Mouse (Mus musculus) bone marrow, adult 2 months (tissue): ENCODE results near the gene Rsl24d1.

Source experiments
- CTCF ChIP-seq: fragments of 200-500 bp; IDR thresholded peaks from 2 replicates; pipeline ENCODE4 v1.5.1; 2011; ENCODE audit warnings: low read length, control low read depth; ENCODE audit not compliant: control insufficient read depth, insufficient read depth
- POLR2A ChIP-seq: fragments of 200-500 bp; IDR thresholded peaks from 2 replicates; pipeline ENCODE4 v1.6.1; 2011; ENCODE audit warnings: low read depth, mild to moderate bottlenecking, control low read depth, low read length, borderline replicate concordance; ENCODE audit not compliant: control insufficient read depth

DNA sequence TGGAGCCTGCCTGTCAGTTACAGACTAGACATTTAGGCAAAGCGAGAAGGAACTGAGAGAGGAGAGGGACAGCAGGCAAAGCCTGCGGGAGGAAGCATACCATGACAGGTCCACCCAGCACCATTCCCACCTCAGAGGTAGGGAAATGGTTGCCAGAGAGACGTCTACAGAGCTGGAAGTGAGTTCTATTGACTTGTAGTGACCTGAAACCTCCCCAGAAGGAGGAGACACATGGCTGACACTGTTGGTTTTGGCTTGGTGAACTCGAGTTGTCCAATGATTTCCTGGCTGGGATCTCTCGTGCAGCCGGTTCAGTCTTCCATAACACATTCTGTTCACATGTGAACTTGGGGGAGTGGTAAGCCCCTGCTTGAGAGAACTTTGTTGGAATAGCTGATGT lies 29.3 kb upstream of the Rsl24d1 start:
- TF ChIP-seq CTCF = no peak
- no peak for TF ChIP-seq POLR2A
